Mouse (Mus musculus) heart, embryonic 15.5 days (tissue): Measurements from ENCODE around the gene Acap1. TPM values are rescaled to one million over a fixed set of nuclear protein-coding genes. Genes with fewer than 3 reads are reported as not detected.

Source experiments
- ATAC-seq: fragments of 200-750 bp; cut with Nextera tagmentation; replicated peaks from 2 replicates; pipeline ENCODE4 v1.8.0; 2017; ENCODE audit warnings: low read depth, moderate TSS enrichment; ENCODE audit not compliant: insufficient number of reproducible peaks, insufficient read depth, low FRiP score
- H3K27ac ChIP-seq: fragments of 300-500 bp; sonication (generic); 2 replicates; pipeline ENCODE4 v1.5.1; 2015; ENCODE audit warnings: mild to moderate bottlenecking, inconsistent platforms
- H3K27me3 ChIP-seq: fragments of 300-500 bp; sonication (generic); 2 replicates; pipeline ENCODE4 v1.6.1; 2015; ENCODE audit warnings: inconsistent platforms
- H3K36me3 ChIP-seq: fragments of 300-500 bp; sonication (generic); 2 replicates; pipeline ENCODE4 v1.6.1; 2015; ENCODE audit warnings: mild to moderate bottlenecking, inconsistent platforms
- H3K4me1 ChIP-seq: fragments of 300-500 bp; sonication (generic); replicated peaks from 2 replicates; pipeline ENCODE4 v1.6.1; 2015; ENCODE audit warnings: inconsistent platforms
- H3K4me2 ChIP-seq: fragments of 300-500 bp; sonication (generic); 2 replicates; pipeline ENCODE4 v1.6.1; 2015; ENCODE audit warnings: inconsistent platforms, mild to moderate bottlenecking, moderate library complexity
- H3K4me3 ChIP-seq: fragments of 300-500 bp; sonication (generic); 2 replicates; pipeline ENCODE4 v1.5.1; 2015; ENCODE audit warnings: mild to moderate bottlenecking, inconsistent platforms
- H3K9ac ChIP-seq: fragments of 300-500 bp; sonication (generic); 2 replicates; pipeline ENCODE4 v1.6.1; 2015; ENCODE audit warnings: mild to moderate bottlenecking, inconsistent platforms
- H3K9me3 ChIP-seq: fragments of 300-500 bp; sonication (generic); replicated peaks from 2 replicates; pipeline ENCODE4 v1.6.1; 2016; ENCODE audit warnings: inconsistent platforms
- WGBS: fragments of 180-500 bp; shearing (Covaris S2); methylation state at CpG from one replicate; pipeline ENCODE4 v1.1.7; 2015; ENCODE audit warnings: mixed read lengths; 5-methylcytosine and 5-hydroxymethylcytosine counted together
- polyA plus RNA-seq: library from polyadenylated mRNA; unstranded; fragments of >200 nt; fragmentation: Nextera tagmentation; extraction: Ambion mirVana; gene quantifications from 2 replicates; pipeline ENCODE4 v1.2.1, GENCODE M21; 2015

Acap1 gene
- polyA plus RNA-seq, 1 experiment from 2014 or later, result 4.5 TPM

- no peak for ATAC-seq
- Histone ChIP-seq H3K9ac (peak overlapping the region; percentile 76; the same call in 1 of the 2 replicates), H3K27ac (no peak overlapping the region), H3K4me2 (peak overlapping the region; percentile 82), H3K4me1 (peaks cover 30% of the 10 kb centered on the region), H3K4me3 (peak overlapping the region; percentile 88), H3K36me3 (peaks cover 43% of the 10 kb centered on the region), H3K9me3 (no peaks in the 10 kb centered on the region), H3K27me3 (no peaks in the 10 kb centered on the region)
- 94% methylated on average over 6 of the region's 6 CpGs for WGBS
These were observed 47.3 kb downstream of the Acap1 start for GRCm38 (mm10) chr11:69848021-69848420.

GRCm38 (mm10) chr11:69846738-69847688, 48.3 kb downstream of the Acap1 start:
- WGBS, result 11% methylated on average over 37 of the region's 37 CpGs
- H3K4me2 ChIP-seq, result peak overlapping the region; percentile 82
- H3K9ac ChIP-seq, result peak overlapping the region; percentile 76
- H3K36me3 ChIP-seq, result peaks cover 37% of the 10 kb centered on the region
- peak overlapping the region; percentile 97 for H3K27ac ChIP-seq
- H3K4me1 ChIP-seq, result peaks cover 29% of the 10 kb centered on the region
- ATAC-seq, result peak; percentile 29
- H3K4me3 ChIP-seq, result peak overlapping the region; percentile 88
- no peaks in the 10 kb centered on the region for H3K27me3 ChIP-seq
- no peaks in the 10 kb centered on the region for H3K9me3 ChIP-seq

GRCm38 (mm10) chr11:69846198-69846680, 49.1 kb downstream of the Acap1 start, which contains the start of gene Plscr3:
Gene Plscr3 (plus strand): TSS chr11:69846376.
- peak within 1 kb of the TSS; percentile 88 for H3K4me3 ChIP-seq
- peaks cover 31% of the 10 kb centered on the region for H3K36me3 ChIP-seq
- no peaks in the 10 kb centered on the region for H3K9me3 ChIP-seq
- H3K9ac ChIP-seq, result peak within 1 kb of the TSS; percentile 76
- peak within 1 kb of the TSS; percentile 82 for H3K4me2 ChIP-seq
- peak; percentile 95 for ATAC-seq
- H3K27me3 ChIP-seq, result no peaks in the 10 kb centered on the region
- peak within 1 kb of the TSS; percentile 97 for H3K27ac ChIP-seq
- WGBS, result under 1% methylated on average over 38 of the region's 38 CpGs
- H3K4me1 ChIP-seq, result peaks cover 29% of the 10 kb centered on the region

GRCm38 (mm10) chr11:69838714-69839104, 56.6 kb downstream of the Acap1 start:
- Histone ChIP-seq H3K27ac (peak overlapping the region; percentile 85), H3K36me3 (no peaks in the 10 kb centered on the region), H3K4me3 (peak overlapping the region; percentile 72), H3K4me2 (peak overlapping the region; percentile 95), H3K27me3 (peaks cover 30% of the 10 kb centered on the region), H3K4me1 (peaks cover 43% of the 10 kb centered on the region), H3K9me3 (no peaks in the 10 kb centered on the region), H3K9ac (peak overlapping the region; percentile 73)
- WGBS, result 2% methylated on average over 7 of the region's 7 CpGs
- no peak for ATAC-seq

GRCm38 (mm10) chr11:69837952-69838713, 57.2 kb downstream of the Acap1 start, which contains the start of gene Tmem256:
Gene Tmem256 (plus strand): TSS chr11:69838514.
- peak; percentile 91 for ATAC-seq
- Histone ChIP-seq H3K4me3 (peak within 1 kb of the TSS; percentile 72), H3K36me3 (no peaks in the 10 kb centered on the region), H3K27ac (peak within 1 kb of the TSS; percentile 85), H3K27me3 (peaks cover 35% of the 10 kb centered on the region), H3K4me1 (peaks cover 48% of the 10 kb centered on the region), H3K4me2 (peak within 1 kb of the TSS; percentile 95), H3K9ac (peak within 1 kb of the TSS; percentile 73), H3K9me3 (no peaks in the 10 kb centered on the region)
- under 1% methylated on average over 34 of the region's 34 CpGs for WGBS

GRCm38 (mm10) chr11:69837604-69837951, 57.8 kb downstream of the Acap1 start, which contains the start of gene Nlgn2:
Gene Nlgn2 (minus strand): TSS chr11:69837784.
- Histone ChIP-seq H3K4me2 (peak within 1 kb of the TSS; percentile 95), H3K4me3 (peak within 1 kb of the TSS; percentile 72), H3K4me1 (peaks cover 48% of the 10 kb centered on the region), H3K27ac (peak within 1 kb of the TSS; percentile 85), H3K36me3 (no peaks in the 10 kb centered on the region), H3K9me3 (no peaks in the 10 kb centered on the region), H3K9ac (peak within 1 kb of the TSS; percentile 73), H3K27me3 (peaks cover 41% of the 10 kb centered on the region)
- WGBS, result under 1% methylated on average over 30 of the region's 32 CpGs
- peak; percentile 64; the same call in 1 of the 2 replicates for ATAC-seq

- H3K36me3 ChIP-seq, result no peaks in the 10 kb centered on the region
- H3K4me1 ChIP-seq, result peaks cover 48% of the 10 kb centered on the region
- ATAC-seq, result no peak
- H3K9ac ChIP-seq, result peak overlapping the region; percentile 70
- 2% methylated on average over 45 of the region's 52 CpGs for WGBS
- H3K27me3 ChIP-seq, result peaks cover 42% of the 10 kb centered on the region
- peak overlapping the region; percentile 72 for H3K4me3 ChIP-seq
- peak overlapping the region; percentile 95 for H3K4me2 ChIP-seq
- peak overlapping the region; percentile 60 for H3K27ac ChIP-seq
- H3K9me3 ChIP-seq, result no peaks in the 10 kb centered on the region
These were observed 58.4 kb downstream of the Acap1 start for GRCm38 (mm10) chr11:69836703-69837576.

GRCm38 (mm10) chr11:69835966-69836335, 59.4 kb downstream of the Acap1 start:
- WGBS, result 19% methylated on average over 4 of the region's 4 CpGs

GRCm38 (mm10) chr11:69835326-69835965, 59.9 kb downstream of the Acap1 start:
- peak overlapping the region; percentile 95 for H3K4me2 ChIP-seq
- peaks cover 42% of the 10 kb centered on the region for H3K27me3 ChIP-seq
- peak overlapping the region; percentile 72 for H3K4me3 ChIP-seq
- no peak overlapping the region for H3K9ac ChIP-seq
- WGBS, result 18% methylated on average over 9 of the region's 9 CpGs
- ATAC-seq, result no peak
- H3K36me3 ChIP-seq, result no peaks in the 10 kb centered on the region
- H3K9me3 ChIP-seq, result no peaks in the 10 kb centered on the region
- H3K4me1 ChIP-seq, result peaks cover 48% of the 10 kb centered on the region
- H3K27ac ChIP-seq, result no peak overlapping the region

More at GRCm38 (mm10) chr11:69835966-69836335, 59.4 kb downstream of the Acap1 start:
- no peak overlapping the region for H3K27ac ChIP-seq
- no peak overlapping the region for H3K9ac ChIP-seq
- no peaks in the 10 kb centered on the region for H3K9me3 ChIP-seq
- H3K4me2 ChIP-seq, result peak overlapping the region; percentile 95
- H3K27me3 ChIP-seq, result peaks cover 42% of the 10 kb centered on the region
- H3K4me1 ChIP-seq, result peaks cover 48% of the 10 kb centered on the region
- no peaks in the 10 kb centered on the region for H3K36me3 ChIP-seq
- peak overlapping the region; percentile 72 for H3K4me3 ChIP-seq
- no peak for ATAC-seq

- peak overlapping the region; percentile 92 for H3K4me2 ChIP-seq
- no peaks in the 10 kb centered on the region for H3K9me3 ChIP-seq
- peaks cover 44% of the 10 kb centered on the region for H3K4me1 ChIP-seq
- no peaks in the 10 kb centered on the region for H3K36me3 ChIP-seq
- peaks cover 42% of the 10 kb centered on the region for H3K27me3 ChIP-seq
- ATAC-seq, result no peak
- H3K9ac ChIP-seq, result peak overlapping the region; percentile 65
- H3K27ac ChIP-seq, result no peak overlapping the region
- 8% methylated on average over 39 of the region's 48 CpGs for WGBS
- peak overlapping the region; percentile 49 for H3K4me3 ChIP-seq
These were observed 61.3 kb downstream of the Acap1 start for GRCm38 (mm10) chr11:69834001-69834549.
